Mouse (Mus musculus) testis, adult 2 months (tissue): ENCODE results near the gene Kcnmb1. TPM values are rescaled to one million over a fixed set of nuclear protein-coding genes. Genes with fewer than 3 reads are reported as not detected.

Experiments used
- H3K27ac ChIP-seq: fragments of 200-500 bp; 2 replicates; pipeline ENCODE4 v1.5.1; 2012; ENCODE audit warnings: low read depth, low read length; ENCODE audit not compliant: control insufficient read depth, insufficient read depth
- H3K27me3 ChIP-seq: fragments of 200-500 bp; 2 replicates; pipeline ENCODE4 v1.6.1; 2012; ENCODE audit warnings: mild to moderate bottlenecking, low read length, moderate library complexity; ENCODE audit not compliant: control insufficient read depth, insufficient read depth
- H3K36me3 ChIP-seq: fragments of 200-500 bp; 2 replicates; pipeline ENCODE4 v1.6.1; 2012; ENCODE audit warnings: mild to moderate bottlenecking, low read length; ENCODE audit not compliant: control insufficient read depth, insufficient read depth
- H3K4me1 ChIP-seq: fragments of 200-500 bp; 2 replicates; pipeline ENCODE4 v1.6.1; 2012; ENCODE audit warnings: low read length; ENCODE audit not compliant: control insufficient read depth, insufficient read depth
- H3K4me3 ChIP-seq: fragments of 200-500 bp; 2 replicates; pipeline ENCODE4 v1.5.1; 2012; ENCODE audit warnings: low read depth, mild to moderate bottlenecking, low read length, moderate library complexity, mixed read lengths; ENCODE audit not compliant: control insufficient read depth
- CTCF ChIP-seq: fragments of 200-500 bp; IDR thresholded peaks from 2 replicates; pipeline ENCODE4 v1.5.1; 2012; ENCODE audit warnings: low read depth, mild to moderate bottlenecking, inconsistent platforms, low read length, moderate library complexity; ENCODE audit not compliant: control insufficient read depth, insufficient read depth, insufficient replicate concordance
- POLR2A ChIP-seq: fragments of 200-500 bp; IDR thresholded peaks from 2 replicates; pipeline ENCODE4 v1.6.1; 2012; ENCODE audit warnings: low read depth, mild to moderate bottlenecking, inconsistent platforms, low read length, moderate library complexity; ENCODE audit not compliant: control insufficient read depth
- polyA plus RNA-seq: library from polyadenylated mRNA; depleted of rRNA; stranded (reverse); fragments of >200 nt; gene quantifications from 2 replicates; pipeline ENCODE4 v1.2.3, GENCODE M21; 2012

The Kcnmb1 gene
- polyA plus RNA-seq, 1 experiment = 0.20 TPM

DNA sequence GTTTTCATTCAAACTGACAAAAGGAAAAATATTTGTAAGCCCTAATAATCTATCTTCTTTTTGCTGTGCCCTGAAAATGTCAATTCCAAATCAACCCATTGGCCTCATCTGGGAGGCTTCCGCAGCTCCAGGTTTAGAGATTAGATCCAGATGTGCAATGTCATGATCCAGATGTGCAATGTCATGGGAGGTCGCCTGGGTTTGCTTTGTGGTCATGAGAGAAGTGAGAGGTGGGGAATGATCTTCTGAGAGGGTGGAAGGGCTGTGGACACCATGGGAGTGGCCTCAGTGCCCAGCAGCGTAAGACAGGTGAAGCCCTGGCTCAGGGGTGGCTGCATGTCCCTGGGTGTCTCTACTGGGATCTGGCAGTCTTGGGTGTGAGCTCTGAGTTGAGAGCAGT, 39.8 kb upstream of the Kcnmb1 start:
- Histone ChIP-seq H3K4me3 (no peak overlapping the region), H3K27me3 (no peaks in the 10 kb centered on the region), H3K27ac (no peak overlapping the region), H3K4me1 (no peaks in the 10 kb centered on the region), H3K36me3 (no peaks in the 10 kb centered on the region)
- TF ChIP-seq POLR2A (no peak), CTCF (no peak)

GRCm38 (mm10) chr11:33925778-33926177, 37.0 kb upstream of the Kcnmb1 start:
- TF ChIP-seq POLR2A (no peak), CTCF (no peak)
- H3K4me3 ChIP-seq = no peak overlapping the region
- no peaks in the 10 kb centered on the region for H3K36me3 ChIP-seq
- no peaks in the 10 kb centered on the region for H3K27me3 ChIP-seq
- H3K27ac ChIP-seq = no peak overlapping the region
- H3K4me1 ChIP-seq = peaks cover 2% of the 10 kb centered on the region; the same call in 1 of the 2 replicates

DNA sequence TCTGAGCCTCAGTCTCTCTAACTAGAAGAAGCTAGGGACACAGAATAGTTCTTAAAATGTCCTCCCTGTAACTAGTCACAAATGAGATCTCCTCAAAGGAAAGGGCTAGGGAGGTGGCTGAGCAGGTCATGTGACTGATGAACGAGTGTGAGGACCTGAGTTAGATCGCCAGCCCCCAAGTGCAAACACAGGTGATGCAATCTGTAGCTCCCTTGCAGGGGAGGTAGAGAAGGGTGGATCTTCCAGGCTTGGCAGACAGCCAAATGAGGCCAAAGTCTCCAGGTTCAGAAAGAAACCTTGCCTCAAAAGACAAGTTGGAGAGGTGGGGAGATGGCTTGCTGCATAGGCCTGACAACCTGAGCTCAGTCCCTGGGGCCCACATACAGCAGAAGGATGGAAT, 36.3 kb upstream of the Kcnmb1 start:
- TF ChIP-seq CTCF = no peak
- no peak for TF ChIP-seq POLR2A
- no peak overlapping the region for H3K4me3 ChIP-seq
- peaks cover 2% of the 10 kb centered on the region; the same call in 1 of the 2 replicates for H3K4me1 ChIP-seq
- no peaks in the 10 kb centered on the region for H3K36me3 ChIP-seq
- H3K27me3 ChIP-seq = no peaks in the 10 kb centered on the region
- no peak overlapping the region for H3K27ac ChIP-seq

GRCm38 (mm10) chr11:33927321-33927720, 35.5 kb upstream of the Kcnmb1 start:
- Histone ChIP-seq H3K27ac (no peak overlapping the region), H3K36me3 (no peaks in the 10 kb centered on the region), H3K4me1 (peaks cover 6% of the 10 kb centered on the region), H3K27me3 (no peaks in the 10 kb centered on the region), H3K4me3 (no peak overlapping the region)
- TF ChIP-seq CTCF (no peak), POLR2A (no peak)

- Histone ChIP-seq H3K4me1 (peaks cover 8% of the 10 kb centered on the region), H3K4me3 (no peak overlapping the region), H3K27ac (no peak overlapping the region), H3K27me3 (no peaks in the 10 kb centered on the region), H3K36me3 (no peaks in the 10 kb centered on the region)
- TF ChIP-seq CTCF (no peak), POLR2A (no peak)
These were observed 35.0 kb upstream of the Kcnmb1 start for GRCm38 (mm10) chr11:33927836-33928235.

DNA sequence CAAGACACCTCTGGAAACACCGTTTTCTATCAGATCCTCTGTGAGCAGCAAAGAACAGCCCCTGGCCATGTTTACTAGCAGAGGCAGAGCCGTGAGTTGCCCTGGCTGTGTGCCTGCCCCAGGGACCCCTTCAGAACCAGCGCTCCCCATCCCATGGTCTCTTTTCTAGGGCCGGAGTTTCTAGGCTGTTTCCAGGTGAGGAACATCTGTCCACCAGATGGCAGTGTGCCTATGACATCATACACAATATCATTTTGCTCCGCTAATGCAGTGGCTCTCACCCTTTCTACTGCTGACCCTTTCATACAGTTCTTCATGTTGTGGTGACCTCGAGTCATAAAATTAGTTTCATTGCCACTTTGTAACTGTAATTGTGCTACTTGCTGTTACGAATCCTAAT, 34.2 kb upstream of the Kcnmb1 start:
- no peaks in the 10 kb centered on the region for H3K27me3 ChIP-seq
- peaks cover 9% of the 10 kb centered on the region for H3K4me1 ChIP-seq
- no peak overlapping the region for H3K4me3 ChIP-seq
- no peaks in the 10 kb centered on the region for H3K36me3 ChIP-seq
- H3K27ac ChIP-seq = no peak overlapping the region
- TF ChIP-seq CTCF (peak; percentile 14; the same call in 1 of the 2 replicates), POLR2A (no peak)

DNA sequence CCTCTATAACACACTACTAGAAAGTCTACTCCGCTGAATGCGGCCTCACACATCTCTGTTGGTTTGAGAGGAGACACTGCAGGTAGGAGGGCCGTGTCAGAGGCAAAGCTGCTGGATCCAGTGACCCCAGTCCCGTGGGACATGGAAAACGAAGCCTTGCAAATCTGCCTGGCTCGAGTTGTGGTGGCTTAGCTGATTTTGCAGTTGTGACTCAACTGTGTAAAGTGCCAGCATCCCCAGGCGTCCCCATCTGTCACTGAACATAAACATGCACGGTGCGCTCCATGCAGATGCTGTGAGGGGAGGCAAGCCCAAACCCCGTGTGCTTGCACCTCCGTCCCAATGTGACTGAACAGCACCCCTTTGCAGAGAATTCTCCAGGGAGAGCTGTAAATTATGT, 33.4 kb upstream of the Kcnmb1 start:
- TF ChIP-seq CTCF (no peak), POLR2A (no peak)
- Histone ChIP-seq H3K27ac (no peak overlapping the region), H3K4me1 (peaks cover 12% of the 10 kb centered on the region), H3K4me3 (no peak overlapping the region), H3K27me3 (no peaks in the 10 kb centered on the region), H3K36me3 (no peaks in the 10 kb centered on the region)
